Mouse (Mus musculus): ENCODE data around the gene Iqgap2.

GRCm38 (mm10) chr13:95918624-95919284, 27.0 kb upstream of the Iqgap2 start:
- TF ChIP-seq POLR2A (IDR thresholded peaks at IDR 0.05; ENCODE audit: extremely low read depth, insufficient read depth, low read length), result no peak
- TF ChIP-seq CTCF (IDR thresholded peaks at IDR 0.05; ENCODE audit: extremely low read depth, insufficient read depth, low read length), result no peak

Data from cortical plate, adult 2 months (tissue).